9 mouse cellular contexts compared by ENCODE assay signal in genomic region chr7:100855300-100855699, GRCm38 (mm10). TPM values are rescaled to one million over a fixed set of nuclear protein-coding genes. Genes with fewer than 3 reads are reported as not detected.
A peak's percentile ranks its signal among the peaks of the same experiment; 100 is the strongest.
DNase-seq lines count a peak whose midpoint lies in the region; ATAC-seq and TF ChIP-seq lines count a peak whose summit lies in the region.
"Had no signal": no experiment of that assay in that cellular context is flagged by ENCODE, and none has a peak within 500 bp of the region (broad histone marks: within the 10 kb centered on the region; RNA-seq: fewer than 3 reads in every experiment).

No protein-coding gene starts in this region.

- H3K36me3 ChIP-seq in kidney, embryonic 15.5 days, result no peaks in the 10 kb centered on the region
- peaks cover 18 to 62% of the 10 kb centered on the region in 2 experiments for H3K36me3 ChIP-seq in CH12.LX (replicated peaks in 1 of 2; ENCODE audit: control insufficient read depth in 1 of 2, insufficient read depth in 1 of 2, low read length in 1 of 2)
- H3K36me3 ChIP-seq in liver, embryonic 12.5 days, result peaks cover 95% of the 10 kb centered on the region
- H3K36me3 ChIP-seq: hindbrain, embryonic 13.5 days; midbrain, embryonic 12.5 days had no signal

- in situ Hi-C loops in CH12.LX (cut with MboI; ENCODE audit: low pct_ligation_motif_present, low pct_unique_long_range_greater_than_20kb, low sequenced_read_pairs), result loop anchor here (5.0 kb wide), 1 partner anchor 37 kb away; no protein-coding TSS in a partner anchor

- WGBS in kidney, embryonic 15.5 days, result 46% methylated on average over 4 of the region's 4 CpGs
- 15% methylated on average over 4 of the region's 4 CpGs for WGBS in liver, embryonic 12.5 days (ENCODE audit: insufficient replicate concordance)

- TF ChIP-seq POLR2A in CH12.LX (IDR thresholded peaks at IDR 0.05; ENCODE audit: low read depth, low read length), result no peak

- TF ChIP-seq EP300 in CH12.LX (IDR thresholded peaks at IDR 0.05; ENCODE audit: low read length), result no peak

- no peak overlapping the region for H3K4me3 ChIP-seq in kidney, embryonic 15.5 days (replicated peaks)
- peak overlapping the region; percentile 56 to 62 (median 57) for H3K4me3 ChIP-seq in CH12.LX (replicated peaks in 1 of 3; ENCODE audit: low read depth in 2 of 3, low read length in 2 of 3, poor library complexity in 1 of 3)
- peak overlapping the region; percentile 14; the same call in 1 of the 2 replicates for H3K4me3 ChIP-seq in liver, embryonic 12.5 days
- H3K4me3 ChIP-seq: hindbrain, embryonic 13.5 days; midbrain, embryonic 12.5 days had no signal

- peaks cover 45% of the 10 kb centered on the region for H3K79me2 ChIP-seq in CH12.LX (replicated peaks; ENCODE audit: control insufficient read depth, extremely low read depth, insufficient read depth, poor library complexity, severe bottlenecking)

- H3K27me3 ChIP-seq in kidney, embryonic 15.5 days, result no peaks in the 10 kb centered on the region
- no peaks in the 10 kb centered on the region for H3K27me3 ChIP-seq in CH12.LX (replicated peaks)
- H3K27me3 ChIP-seq in liver, embryonic 12.5 days (replicated peaks), result no peaks in the 10 kb centered on the region
- H3K27me3 ChIP-seq: hindbrain, embryonic 13.5 days; midbrain, embryonic 12.5 days had no signal

- no peak for TF ChIP-seq RAD21 in CH12.LX (IDR thresholded peaks at IDR 0.05; ENCODE audit: low read depth, low read length)

- H3K9ac ChIP-seq in kidney, embryonic 15.5 days, result no peak overlapping the region
- H3K9ac ChIP-seq in CH12.LX (ENCODE audit: insufficient read depth, low read depth), result peak overlapping the region; percentile 70
- H3K9ac ChIP-seq in liver, embryonic 12.5 days, result peak overlapping the region; percentile 34
- H3K9ac ChIP-seq: hindbrain, embryonic 13.5 days; midbrain, embryonic 12.5 days had no signal

- dilution Hi-C loops in CH12.LX (cut with MboI; ENCODE audit: extremely low pct_ligation_motif_present, extremely low pct_unique_long_range_greater_than_20kb, low sequenced_read_pairs), result no loop called here

- no peak for DNase-seq in kidney, postnatal 10 days
- DNase-seq in CH12.LX (ENCODE audit: extremely low read depth), result peak; percentile 44
- DNase-seq in MEL-GATA-1-ER (ENCODE audit: extremely low read depth, low read depth), result peak; percentile 71
- no peak for DNase-seq in left cerebral cortex, postnatal 10 days (ENCODE audit: extremely low spot score in 1 of 2, low spot score in 2 of 2)

- intact Hi-C loops in left cerebral cortex, postnatal 10 days (cut with DNase I), result no loop called here

- TF ChIP-seq CTCF in CH12.LX (conservative IDR thresholded peaks at IDR 0.05 in 1 of 2, IDR thresholded peaks at IDR 0.05 in 1 of 2; ENCODE audit: low read depth in 2 of 2, low read length in 2 of 2), result no peak

- no peak for ATAC-seq in kidney, embryonic 15.5 days (replicated peaks; ENCODE audit: low FRiP score)
- ATAC-seq in liver, embryonic 12.5 days, result no peak
- no peak for ATAC-seq in megakaryocyte progenitor cell, adult 5-6 weeks (replicated peaks; ENCODE audit: poor library complexity)

- no peak overlapping the region for H3K4me2 ChIP-seq in kidney, embryonic 15.5 days
- peak overlapping the region; percentile 79 for H3K4me2 ChIP-seq in CH12.LX (ENCODE audit: insufficient read depth, low read depth, poor library complexity, severe bottlenecking)
- peak overlapping the region; percentile 45 for H3K4me2 ChIP-seq in liver, embryonic 12.5 days
- H3K4me2 ChIP-seq: hindbrain, embryonic 13.5 days; midbrain, embryonic 12.5 days had no signal

- peaks cover 56% of the 10 kb centered on the region for H3K4me1 ChIP-seq in kidney, embryonic 15.5 days
- peaks cover 53 to 98% of the 10 kb centered on the region in 2 experiments for H3K4me1 ChIP-seq in CH12.LX (ENCODE audit: control insufficient read depth in 1 of 2, insufficient read depth in 2 of 2)
- H3K4me1 ChIP-seq in liver, embryonic 12.5 days, result peaks cover 95% of the 10 kb centered on the region

- no peaks in the 10 kb centered on the region for H3K9me3 ChIP-seq in kidney, embryonic 15.5 days (replicated peaks)
- no peaks in the 10 kb centered on the region for H3K9me3 ChIP-seq in CH12.LX (replicated peaks; ENCODE audit: low read length)
- no peaks in the 10 kb centered on the region for H3K9me3 ChIP-seq in liver, embryonic 12.5 days (replicated peaks)
- H3K9me3 ChIP-seq: hindbrain, embryonic 13.5 days; midbrain, embryonic 12.5 days had no signal

- peak overlapping the region; percentile 68; the same call in 1 of the 2 replicates for H3K27ac ChIP-seq in kidney, embryonic 15.5 days
- H3K27ac ChIP-seq in CH12.LX (ENCODE audit: insufficient read depth, low read depth), result peak overlapping the region; percentile 97
- H3K27ac ChIP-seq in liver, embryonic 12.5 days, result peak overlapping the region; percentile 92
- H3K27ac ChIP-seq: hindbrain, embryonic 13.5 days; midbrain, embryonic 12.5 days had no signal

TF ChIP-seq in CH12.LX, 34 proteins besides CTCF, POLR2A, EP300 and RAD21:
- no peak for TF ChIP-seq RCOR1 (conservative IDR thresholded peaks at IDR 0.05; ENCODE audit: low read depth, low read length)
- TF ChIP-seq MAFK (IDR thresholded peaks at IDR 0.05; ENCODE audit: insufficient replicate concordance, low read length), result no peak
- 0 out of 2 replicates have a peak, but pooled peaks have one; percentile 18 for TF ChIP-seq MAX (IDR thresholded peaks at IDR 0.05; ENCODE audit: low read length)
- TF ChIP-seq ZNF384 (IDR thresholded peaks at IDR 0.05; ENCODE audit: low read depth, low read length), result no peak

RNA-seq across cellular contexts. Expression of gene Relt, which starts 7.9 kb away (rescaled TPM):
- 3.8 and 4.9 TPM in 2 replicates for polyA plus RNA-seq in kidney, embryonic 15.5 days (2015; fragmentation: Nextera tagmentation; extraction: Ambion mirVana)
- total RNA-seq in CH12.LX (2012; rRNA removed) (27.7 and 29.9 TPM in 2 replicates), CH12.LX (2014; rRNA removed) (24.5 and 25.7 TPM in 2 replicates)
- polyA plus RNA-seq in CH12.LX (2012; ENCODE audit: insufficient read length, low read depth), result 24.9 and 31.1 TPM in 2 replicates
- polyA plus RNA-seq in liver, embryonic 12.5 days (2016; fragmentation: Nextera tagmentation; extraction: Ambion mirVana), result 17.8 and 18.2 TPM in 2 replicates
- total RNA-seq in left cerebral cortex, postnatal 10 days (2021), result 1 to 10 TPM; 9.0 to 9.4 TPM
- 8.2 and 9.0 TPM in 2 replicates for total RNA-seq in megakaryocyte progenitor cell, adult 5-6 weeks (2015)
- total RNA-seq in megakaryocyte progenitor cell, adult 5-6 weeks (2017), result 6.3 and 13.1 TPM in 2 replicates

Comparison
In these comparisons a context has a peak if more than half of its experiments do, and no peak if none do; other contexts are left out.
1. DNase-seq: peak in CH12.LX (single experiment) and MEL-GATA-1-ER (single experiment); none in kidney, postnatal 10 days (single experiment) and left cerebral cortex, postnatal 10 days (0 of 2).
2. Peak in every context shown above with its lines, with median percentiles within 50 percentile points of each other: H3K27ac ChIP-seq.